Mouse (Mus musculus) heart, adult 9 months (tissue): ENCODE measurements around the gene Shisa6.
"Not testable (repeated sequence)": the region's sequence is repeated elsewhere in the genome, so short reads cannot be mapped to it uniquely, and the experiment has no call there.

ENCODE experiments used
- DNase-seq, 2 experiments: peaks; one replicate each; pipeline ENCODE4 v3.0.0; 2022; ENCODE audit warnings: low spot score in 2 of 2

Shisa6 gene

GRCm38 (mm10) chr11:66482501-66482900 is 43.3 kb downstream of the Shisa6 start:
- no peak for DNase-seq

GRCm38 (mm10) chr11:66442631-66443030 is 83.1 kb downstream of the Shisa6 start:
- no peak for DNase-seq

- DNase-seq: no peak
These were observed 99.6 kb downstream of the Shisa6 start for GRCm38 (mm10) chr11:66426129-66426528.

GRCm38 (mm10) chr11:66418216-66418615 is 107.5 kb downstream of the Shisa6 start:
- no peak for DNase-seq

- DNase-seq: not testable (repeated sequence)
These were observed 117.0 kb downstream of the Shisa6 start for GRCm38 (mm10) chr11:66408721-66409120.

GRCm38 (mm10) chr11:66400036-66400435 is 125.7 kb downstream of the Shisa6 start:
- no peak for DNase-seq

- DNase-seq: no peak
These were observed 138.2 kb downstream of the Shisa6 start for GRCm38 (mm10) chr11:66387561-66387960.

GRCm38 (mm10) chr11:66371796-66372195 is 154.0 kb downstream of the Shisa6 start:
- DNase-seq: no peak

GRCm38 (mm10) chr11:66369764-66370163 is 156.0 kb downstream of the Shisa6 start:
- peak in 1 of 2 experiments; percentile 1 for DNase-seq

- DNase-seq: peak in 1 of 2 experiments; percentile 1
These were observed 158.7 kb downstream of the Shisa6 start for GRCm38 (mm10) chr11:66366809-66367685.

GRCm38 (mm10) chr11:66359811-66360210 is 166.0 kb downstream of the Shisa6 start:
- DNase-seq: no peak

GRCm38 (mm10) chr11:66344822-66345221 is 180.9 kb downstream of the Shisa6 start:
- no peak for DNase-seq

GRCm38 (mm10) chr11:66336313-66336712 is 189.5 kb downstream of the Shisa6 start:
- DNase-seq: no peak

GRCm38 (mm10) chr11:66312764-66313163 is 213.0 kb downstream of the Shisa6 start:
- DNase-seq: no peak

- no peak for DNase-seq
These were observed 221.4 kb downstream of the Shisa6 start for GRCm38 (mm10) chr11:66304396-66304795.

- DNase-seq: no peak
These were observed 251.1 kb downstream of the Shisa6 start for GRCm38 (mm10) chr11:66274707-66275081.

- DNase-seq: no peak
These were observed 251.7 kb downstream of the Shisa6 start for GRCm38 (mm10) chr11:66273904-66274706.

- no peak for DNase-seq
These were observed 258.7 kb downstream of the Shisa6 start for GRCm38 (mm10) chr11:66267029-66267428.

- no peak for DNase-seq
These were observed 260.3 kb downstream of the Shisa6 start for GRCm38 (mm10) chr11:66265336-66265990.

- DNase-seq: no peak
These were observed 265.6 kb downstream of the Shisa6 start for GRCm38 (mm10) chr11:66260205-66260604.

- no peak for DNase-seq
These were observed 266.9 kb downstream of the Shisa6 start for GRCm38 (mm10) chr11:66258851-66259250.

GRCm38 (mm10) chr11:66247115-66247514 is 278.6 kb downstream of the Shisa6 start:
- no peak for DNase-seq
